Mouse (Mus musculus) ES-E14 (cell line): ENCODE measurements at regions not wholly inside any gene's neighbourhood (a gene's known extent, or its start where the extent isn't known, plus 50 kb on each side); places are given as distances from the start of the nearest gene placed in this dataset.

Experiments used
- HCFC1 ChIP-seq: IDR thresholded peaks from 2 replicates; pipeline ENCODE4 v1.6.1; 2012; ENCODE audit warnings: low read length, inconsistent platforms, borderline replicate concordance; ENCODE audit not compliant: insufficient read depth
- MAFK ChIP-seq: IDR thresholded peaks from 2 replicates; pipeline ENCODE4 v1.6.1; 2014; ENCODE audit warnings: mild to moderate bottlenecking, low read depth, low read length, inconsistent platforms; ENCODE audit not compliant: insufficient read depth

DNA sequence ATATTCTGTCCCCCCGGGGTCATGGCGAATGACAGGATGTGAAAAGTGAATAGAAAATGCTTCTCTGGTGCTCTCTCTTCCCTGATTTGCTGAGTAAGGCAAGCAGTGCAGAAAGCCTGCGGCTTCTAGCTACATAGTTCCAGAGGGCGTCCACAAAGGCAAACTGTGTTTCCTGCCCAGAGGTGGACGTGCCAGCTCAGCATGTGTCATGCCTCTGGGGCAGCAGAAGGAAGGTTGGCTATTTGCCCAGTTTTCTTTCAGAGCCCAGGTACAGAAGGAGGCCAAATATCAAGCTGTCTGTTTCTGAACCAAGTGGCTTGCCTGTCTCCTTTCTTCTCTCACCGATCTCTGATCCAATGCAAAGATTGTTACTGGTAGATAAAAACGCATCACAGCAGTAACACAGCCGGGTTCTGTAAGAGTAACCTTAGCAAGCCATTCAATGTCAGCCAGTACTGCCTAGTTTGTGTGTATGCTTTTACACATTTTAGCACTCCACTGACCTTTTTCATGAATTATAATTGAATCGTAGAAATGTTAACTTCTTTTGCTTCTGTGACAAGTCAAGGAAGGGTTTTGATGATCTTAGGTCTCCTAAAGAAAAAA lies 223.3 kb upstream of the Impg1 start:
- TF ChIP-seq MAFK (no peak), HCFC1 (no peak)
